Mouse (Mus musculus) liver, embryonic 11.5 days (tissue): Measurements from ENCODE around the gene Pqlc2. TPM values are rescaled to one million over a fixed set of nuclear protein-coding genes. Genes with fewer than 3 reads are reported as not detected.

Experiments
- ATAC-seq: fragments of 200-750 bp; cut with Nextera tagmentation; replicated peaks from 2 replicates; pipeline ENCODE4 v1.8.0; 2017; ENCODE audit warnings: moderate number of reproducible peaks, mild to moderate bottlenecking, moderate TSS enrichment, moderate library complexity; ENCODE audit not compliant: low FRiP score
- DNase-seq: peaks from one replicate; pipeline ENCODE4 v3.0.0-alpha.2; 2017; ENCODE audit warnings: low spot score
- H3K27ac ChIP-seq: fragments of 300-500 bp; sonication (generic); 2 replicates; pipeline ENCODE4 v1.5.1; 2014; ENCODE audit warnings: mild to moderate bottlenecking, low read depth, low read length, control low read depth
- H3K27me3 ChIP-seq: fragments of 300-500 bp; sonication (generic); replicated peaks from 2 replicates; pipeline ENCODE4 v1.6.1; 2014; ENCODE audit warnings: low read length, mixed read lengths; ENCODE audit not compliant: control insufficient read depth, insufficient read depth
- H3K36me3 ChIP-seq: fragments of 300-500 bp; sonication (generic); 2 replicates; pipeline ENCODE4 v1.6.1; 2014; ENCODE audit warnings: mild to moderate bottlenecking, low read length, moderate library complexity, mixed read lengths; ENCODE audit not compliant: control insufficient read depth, insufficient read depth
- H3K4me1 ChIP-seq: fragments of 300-500 bp; sonication (generic); replicated peaks from 2 replicates; pipeline ENCODE4 v1.6.1; 2014; ENCODE audit warnings: low read length, mixed read lengths; ENCODE audit not compliant: control insufficient read depth, insufficient read depth
- H3K4me2 ChIP-seq: fragments of 300-500 bp; sonication (generic); 2 replicates; pipeline ENCODE4 v1.6.1; 2014; ENCODE audit warnings: mild to moderate bottlenecking, control low read depth, moderate library complexity
- H3K4me3 ChIP-seq: fragments of 300-500 bp; sonication (generic); 2 replicates; pipeline ENCODE4 v1.5.1; 2014; ENCODE audit warnings: low read depth, low read length, control low read depth
- H3K9ac ChIP-seq: fragments of 300-500 bp; sonication (generic); 2 replicates; pipeline ENCODE4 v1.6.1; 2014; ENCODE audit warnings: low read depth, low read length, control low read depth
- H3K9me3 ChIP-seq: fragments of 300-500 bp; sonication (generic); 2 replicates; pipeline ENCODE4 v1.6.1; 2016; ENCODE audit warnings: low read length, inconsistent platforms, mixed read lengths; ENCODE audit not compliant: control insufficient read depth
- WGBS: fragments of 180-500 bp; shearing (Covaris S2); extraction: QIAGEN DNeasy Blood & Tissue Kit; methylation state at CpG from one replicate; pipeline ENCODE4 v1.1.7; 2014; 5-methylcytosine and 5-hydroxymethylcytosine counted together
- polyA plus RNA-seq: library from polyadenylated mRNA; unstranded; fragments of >200 nt; fragmentation: Nextera tagmentation; extraction: Ambion mirVana; gene quantifications from 2 replicates; pipeline ENCODE4 v1.2.1, GENCODE M21; 2014

Pqlc2 gene
- polyA plus RNA-seq, 1 experiment from 2014 or later: 15.5 TPM

- Histone ChIP-seq H3K27ac (no peak overlapping the region), H3K36me3 (peaks cover 11% of the 10 kb centered on the region; the same call in 1 of the 2 replicates)
- 87% methylated on average over 13 of the region's 13 CpGs for WGBS
Observed at GRCm38 (mm10) chr4:139265783-139266499, 44.6 kb downstream of the Pqlc2 start.

GRCm38 (mm10) chr4:139262981-139263380, 47.5 kb downstream of the Pqlc2 start:
- Histone ChIP-seq H3K4me2 (no peak overlapping the region), H3K9ac (no peak overlapping the region), H3K27ac (no peak overlapping the region), H3K9me3 (no peaks in the 10 kb centered on the region), H3K27me3 (no peaks in the 10 kb centered on the region), H3K4me3 (no peak overlapping the region), H3K4me1 (no peaks in the 10 kb centered on the region; the same call in 1 of the 2 replicates), H3K36me3 (peaks cover 17% of the 10 kb centered on the region; the same call in 1 of the 2 replicates)
- 93% methylated on average over 6 of the region's 6 CpGs for WGBS
- ATAC-seq (no peak), DNase-seq (no peak)

More at GRCm38 (mm10) chr4:139265783-139266499, 44.6 kb downstream of the Pqlc2 start:
- ATAC-seq: no peak
- no peak for DNase-seq
- no peaks in the 10 kb centered on the region for H3K4me1 ChIP-seq
- no peak overlapping the region for H3K9ac ChIP-seq
- no peaks in the 10 kb centered on the region for H3K27me3 ChIP-seq
- no peak overlapping the region for H3K4me3 ChIP-seq
- no peaks in the 10 kb centered on the region for H3K9me3 ChIP-seq
- H3K4me2 ChIP-seq: no peak overlapping the region

GRCm38 (mm10) chr4:139259302-139259871, 51.1 kb downstream of the Pqlc2 start:
- Histone ChIP-seq H3K4me1 (no peaks in the 10 kb centered on the region; the same call in 1 of the 2 replicates), H3K4me3 (no peak overlapping the region), H3K36me3 (peaks cover 23% of the 10 kb centered on the region; the same call in 1 of the 2 replicates), H3K9ac (no peak overlapping the region), H3K4me2 (no peak overlapping the region), H3K27me3 (no peaks in the 10 kb centered on the region), H3K9me3 (no peaks in the 10 kb centered on the region), H3K27ac (no peak overlapping the region)
- DNase-seq (no peak), ATAC-seq (no peak)
- 88% methylated on average over 11 of the region's 11 CpGs for WGBS

GRCm38 (mm10) chr4:139258621-139259301, 51.7 kb downstream of the Pqlc2 start:
- Histone ChIP-seq H3K4me2 (no peak overlapping the region), H3K27me3 (no peaks in the 10 kb centered on the region), H3K9me3 (no peaks in the 10 kb centered on the region), H3K36me3 (peaks cover 23% of the 10 kb centered on the region; the same call in 1 of the 2 replicates), H3K4me1 (no peaks in the 10 kb centered on the region; the same call in 1 of the 2 replicates), H3K4me3 (no peak overlapping the region), H3K27ac (no peak overlapping the region), H3K9ac (no peak overlapping the region)
- 82% methylated on average over 6 of the region's 6 CpGs for WGBS
- DNase-seq: no peak
- ATAC-seq: no peak

GRCm38 (mm10) chr4:139256708-139257107, 53.8 kb downstream of the Pqlc2 start:
- no peak for ATAC-seq
- Histone ChIP-seq H3K9ac (no peak overlapping the region), H3K4me1 (peaks cover 2% of the 10 kb centered on the region), H3K27ac (no peak overlapping the region), H3K9me3 (no peaks in the 10 kb centered on the region), H3K36me3 (peaks cover 16% of the 10 kb centered on the region; the same call in 1 of the 2 replicates), H3K4me2 (no peak overlapping the region), H3K27me3 (no peaks in the 10 kb centered on the region), H3K4me3 (no peak overlapping the region)
- no peak for DNase-seq
- WGBS: 90% methylated on average over 8 of the region's 8 CpGs

- peaks cover 8% of the 10 kb centered on the region for H3K4me1 ChIP-seq
- WGBS: 82% methylated on average over 4 of the region's 4 CpGs
- H3K27me3 ChIP-seq: no peaks in the 10 kb centered on the region
- H3K36me3 ChIP-seq: peaks cover 15% of the 10 kb centered on the region; the same call in 1 of the 2 replicates
- H3K9ac ChIP-seq: no peak overlapping the region
- H3K27ac ChIP-seq: no peak overlapping the region
- H3K9me3 ChIP-seq: no peaks in the 10 kb centered on the region
- no peak overlapping the region for H3K4me3 ChIP-seq
- no peak for ATAC-seq
- DNase-seq: no peak
- H3K4me2 ChIP-seq: no peak overlapping the region
Observed at GRCm38 (mm10) chr4:139256146-139256545, 54.4 kb downstream of the Pqlc2 start.

GRCm38 (mm10) chr4:139253206-139253605, 57.3 kb downstream of the Pqlc2 start:
- Histone ChIP-seq H3K27me3 (no peaks in the 10 kb centered on the region), H3K9me3 (no peaks in the 10 kb centered on the region), H3K9ac (no peak overlapping the region), H3K4me3 (no peak overlapping the region), H3K27ac (no peak overlapping the region), H3K4me2 (no peak overlapping the region), H3K4me1 (peaks cover 24% of the 10 kb centered on the region), H3K36me3 (peaks cover 11% of the 10 kb centered on the region; the same call in 1 of the 2 replicates)
- 90% methylated on average over 9 of the region's 9 CpGs for WGBS
- DNase-seq: no peak
- ATAC-seq: no peak

GRCm38 (mm10) chr4:139252051-139252760, 58.3 kb downstream of the Pqlc2 start:
- 55% methylated on average over 22 of the region's 22 CpGs for WGBS
- ATAC-seq (peak; percentile 40; the same call in 1 of the 2 replicates), DNase-seq (peak; percentile 59)
- no peak overlapping the region for H3K4me2 ChIP-seq
- no peak overlapping the region for H3K9ac ChIP-seq
- H3K4me3 ChIP-seq: no peak overlapping the region
- H3K4me1 ChIP-seq: peaks cover 26% of the 10 kb centered on the region
- H3K27me3 ChIP-seq: no peaks in the 10 kb centered on the region
- no peak overlapping the region for H3K27ac ChIP-seq
- H3K36me3 ChIP-seq: peaks cover 7% of the 10 kb centered on the region; the same call in 1 of the 2 replicates
- no peaks in the 10 kb centered on the region for H3K9me3 ChIP-seq
